Mouse (Mus musculus) embryonic facial prominence, embryonic 12.5 days (tissue): ENCODE measurements around the gene Olfr1308. TPM values are rescaled to one million over a fixed set of nuclear protein-coding genes. Genes with fewer than 3 reads are reported as not detected.

Experiments used
- ATAC-seq: fragments of 200-750 bp; cut with Nextera tagmentation; 2 replicates; pipeline ENCODE4 v1.8.0; 2017; ENCODE audit not compliant: insufficient number of reproducible peaks, insufficient read depth, low FRiP score, low TSS enrichment
- H3K27ac ChIP-seq: fragments of 300-500 bp; sonication (generic); 2 replicates; pipeline ENCODE4 v1.5.1; 2016; ENCODE audit warnings: mild to moderate bottlenecking
- H3K27me3 ChIP-seq: fragments of 300-500 bp; sonication (generic); 2 replicates; pipeline ENCODE4 v1.6.1; 2016; ENCODE audit warnings: mild to moderate bottlenecking, moderate library complexity
- H3K36me3 ChIP-seq: fragments of 300-500 bp; sonication (generic); 2 replicates; pipeline ENCODE4 v1.6.1; 2016; ENCODE audit warnings: mild to moderate bottlenecking
- H3K4me1 ChIP-seq: fragments of 300-500 bp; sonication (generic); 2 replicates; pipeline ENCODE4 v1.6.1; 2016
- H3K4me2 ChIP-seq: fragments of 300-500 bp; sonication (generic); replicated peaks from 2 replicates; pipeline ENCODE4 v1.6.1; 2016; ENCODE audit warnings: mild to moderate bottlenecking, moderate library complexity
- H3K4me3 ChIP-seq: fragments of 300-500 bp; sonication (generic); 2 replicates; pipeline ENCODE4 v1.5.1; 2016; ENCODE audit warnings: mild to moderate bottlenecking
- H3K9ac ChIP-seq: fragments of 300-500 bp; sonication (generic); 2 replicates; pipeline ENCODE4 v1.6.1; 2016; ENCODE audit warnings: mild to moderate bottlenecking, moderate library complexity
- H3K9me3 ChIP-seq: fragments of 300-500 bp; sonication (generic); 2 replicates; pipeline ENCODE4 v1.6.1; 2016; ENCODE audit warnings: mild to moderate bottlenecking, moderate library complexity
- WGBS: fragments of 180-500 bp; shearing (Covaris S2); methylation state at CpG from one replicate; pipeline ENCODE4 v1.1.7; 2016; 5-methylcytosine and 5-hydroxymethylcytosine counted together
- polyA plus RNA-seq: library from polyadenylated mRNA; unstranded; fragments of >200 nt; fragmentation: Nextera tagmentation; extraction: Ambion mirVana; gene quantifications from 2 replicates; pipeline ENCODE4 v1.2.1, GENCODE M21; 2016

Olfr1308 gene
- polyA plus RNA-seq = not detected in 2 replicates

- no peaks in the 10 kb centered on the region for H3K27me3 ChIP-seq
- ATAC-seq = no peak
- 53% methylated on average over 1 of the region's 1 CpGs for WGBS
Measured at GRCm38 (mm10) chr2:111964844-111965243, at the start of gene Olfr1308. TSS of gene Olfr1308 (minus strand) at chr2:111964944.

DNA sequence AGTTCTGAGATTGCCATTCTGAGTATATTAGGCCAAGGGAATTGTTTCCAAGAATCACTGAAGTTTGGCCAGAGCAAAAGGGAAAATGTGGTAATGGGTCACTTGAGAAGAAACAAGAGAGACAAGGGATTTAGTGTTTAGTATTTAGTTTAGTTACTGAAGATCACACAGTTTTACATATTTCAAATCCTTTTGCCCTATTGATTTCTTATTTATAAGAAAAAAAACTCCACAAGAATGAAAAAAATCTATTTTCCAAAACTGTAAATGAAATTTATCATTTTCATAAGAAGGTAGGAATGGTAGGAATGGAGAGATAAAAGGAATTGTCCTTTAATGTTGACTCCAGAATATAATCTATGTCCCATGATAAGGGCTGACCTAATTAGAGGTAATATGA, 47.9 kb upstream of the Olfr1308 start, which contains the start of gene Olfr1310:
Olfr1310 (minus strand) TSS at position 101 of the 400 bp plus-strand sequence.
- Histone ChIP-seq H3K9me3 (no peaks in the 10 kb centered on the region), H3K27me3 (no peaks in the 10 kb centered on the region), H3K9ac (no peak within 1 kb of the TSS), H3K4me1 (no peaks in the 10 kb centered on the region), H3K4me2 (no peak within 1 kb of the TSS), H3K4me3 (no peak within 1 kb of the TSS), H3K36me3 (no peaks in the 10 kb centered on the region), H3K27ac (no peak within 1 kb of the TSS)
- no peak for ATAC-seq

More at GRCm38 (mm10) chr2:111964844-111965243, at the start of gene Olfr1308:
- Histone ChIP-seq H3K4me1 (no peaks in the 10 kb centered on the region), H3K27ac (no peak within 1 kb of the TSS), H3K9ac (no peak within 1 kb of the TSS), H3K4me3 (no peak within 1 kb of the TSS), H3K4me2 (no peak within 1 kb of the TSS), H3K9me3 (no peaks in the 10 kb centered on the region), H3K36me3 (no peaks in the 10 kb centered on the region)

GRCm38 (mm10) chr2:111990181-111990580, 25.4 kb upstream of the Olfr1308 start, which contains the start of gene Olfr1309:
TSS of gene Olfr1309 (minus strand) at chr2:111990281.
- no peaks in the 10 kb centered on the region for H3K4me1 ChIP-seq
- H3K36me3 ChIP-seq = no peaks in the 10 kb centered on the region
- H3K4me3 ChIP-seq = no peak within 1 kb of the TSS
- no peak within 1 kb of the TSS for H3K4me2 ChIP-seq
- H3K27ac ChIP-seq = no peak within 1 kb of the TSS
- no peak within 1 kb of the TSS for H3K9ac ChIP-seq
- H3K27me3 ChIP-seq = no peaks in the 10 kb centered on the region
- ATAC-seq = no peak
- WGBS = 71% methylated on average over 1 of the region's 1 CpGs
- H3K9me3 ChIP-seq = no peaks in the 10 kb centered on the region

DNA sequence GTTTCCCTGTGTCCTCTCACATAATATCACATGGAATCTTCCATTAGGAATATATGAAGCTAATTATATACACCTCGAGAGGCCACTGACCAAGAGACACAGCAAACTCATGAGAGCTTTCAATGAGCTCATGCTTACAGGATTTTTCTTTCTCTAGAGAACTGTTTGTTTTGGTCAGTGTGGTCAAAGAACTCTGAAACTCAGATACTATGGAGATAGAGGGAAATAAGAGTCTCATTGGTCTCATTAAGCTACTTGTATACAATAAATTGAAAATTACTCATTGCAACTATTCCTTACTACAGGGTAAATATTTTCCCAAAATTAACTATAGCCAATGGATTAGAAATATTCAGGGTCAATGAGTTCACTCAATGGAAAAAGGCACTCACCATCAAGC, 15.4 kb downstream of the Olfr1308 start, which contains the start of gene Olfr1307:
Olfr1307 (minus strand) TSS at position 101 of the 400 bp plus-strand sequence.
- no peaks in the 10 kb centered on the region for H3K36me3 ChIP-seq
- no peaks in the 10 kb centered on the region for H3K4me1 ChIP-seq
- no peak for ATAC-seq
- no peak within 1 kb of the TSS for H3K27ac ChIP-seq
- no peak within 1 kb of the TSS for H3K4me2 ChIP-seq
- H3K4me3 ChIP-seq = no peak within 1 kb of the TSS
- H3K27me3 ChIP-seq = no peaks in the 10 kb centered on the region
- H3K9ac ChIP-seq = no peak within 1 kb of the TSS
- no peaks in the 10 kb centered on the region for H3K9me3 ChIP-seq
- WGBS = 71% methylated on average over 1 of the region's 1 CpGs

DNA sequence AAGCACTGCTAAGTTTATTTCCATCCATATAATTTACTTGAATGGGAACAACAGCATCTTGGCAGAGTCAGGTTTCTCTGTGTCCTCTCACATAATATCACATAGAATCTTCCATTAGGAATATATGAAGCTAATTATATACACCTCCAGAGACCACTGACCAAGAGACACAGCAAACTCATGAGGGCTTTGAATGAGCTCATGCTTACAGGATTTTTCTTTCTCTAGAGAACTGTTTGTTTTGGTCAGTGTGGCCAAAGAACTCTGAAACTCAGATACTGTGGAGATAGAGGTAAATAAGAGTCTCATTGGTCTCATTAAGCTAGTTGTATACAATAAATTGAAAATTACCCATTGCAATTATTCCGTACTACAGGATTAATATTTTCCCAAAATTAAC, 48.6 kb downstream of the Olfr1308 start, which contains the start of gene Olfr1306:
Olfr1306 (minus strand) TSS at position 101 of the 400 bp plus-strand sequence.
- H3K27ac ChIP-seq = no peak within 1 kb of the TSS
- H3K9me3 ChIP-seq = no peaks in the 10 kb centered on the region; the same call in 1 of the 2 replicates
- no peaks in the 10 kb centered on the region for H3K4me1 ChIP-seq
- H3K9ac ChIP-seq = no peak within 1 kb of the TSS
- 82% methylated on average over 1 of the region's 1 CpGs for WGBS
- no peak for ATAC-seq
- H3K27me3 ChIP-seq = no peaks in the 10 kb centered on the region
- H3K4me3 ChIP-seq = no peak within 1 kb of the TSS
- no peaks in the 10 kb centered on the region for H3K36me3 ChIP-seq
- H3K4me2 ChIP-seq = no peak within 1 kb of the TSS

Other genes starting within 250 kb of the Olfr1308 start
- not detected in 2 replicates for gene Olfr1301, start 213.9 kb downstream of the Olfr1308 start, polyA plus RNA-seq
- gene Olfr1302, start 187.5 kb downstream of the Olfr1308 start, polyA plus RNA-seq = not detected in 2 replicates
- not detected in 2 replicates for gene Olfr1303, start 144.6 kb downstream of the Olfr1308 start, polyA plus RNA-seq
- gene Olfr1305, start 87.8 kb downstream of the Olfr1308 start, polyA plus RNA-seq = not detected in 2 replicates
- not detected in 2 replicates for gene Olfr1306, start 48.7 kb downstream of the Olfr1308 start, polyA plus RNA-seq
- gene Olfr1307, start 15.5 kb downstream of the Olfr1308 start, polyA plus RNA-seq = not detected in 2 replicates
- not detected in 2 replicates for gene Olfr1309, start 25.3 kb upstream of the Olfr1308 start, polyA plus RNA-seq
- not detected in 2 replicates for gene Olfr1310, start 47.8 kb upstream of the Olfr1308 start, polyA plus RNA-seq
- gene Olfr1311, start 59.5 kb upstream of the Olfr1308 start, polyA plus RNA-seq = not detected in 2 replicates
- gene Olfr1312, start 85.3 kb upstream of the Olfr1308 start, polyA plus RNA-seq = not detected in 2 replicates
- gene Olfr1313, start 112.9 kb upstream of the Olfr1308 start, polyA plus RNA-seq = not detected in 2 replicates
- not detected in 2 replicates for gene Olfr1314, start 131.8 kb upstream of the Olfr1308 start, polyA plus RNA-seq
- not detected in 2 replicates for gene Olfr1315-ps1, start 150.5 kb upstream of the Olfr1308 start, polyA plus RNA-seq
- not detected in 2 replicates for gene Olfr1316, start 170.0 kb upstream of the Olfr1308 start, polyA plus RNA-seq
- not detected in 2 replicates for gene Olfr1317, start 175.4 kb upstream of the Olfr1308 start, polyA plus RNA-seq
- not detected in 2 replicates for gene Olfr1318, start 189.3 kb upstream of the Olfr1308 start, polyA plus RNA-seq